Mouse (Mus musculus): ENCODE results near the gene Cdc27. TPM values are rescaled to one million over a fixed set of nuclear protein-coding genes. Genes with fewer than 3 reads are reported as not detected.

The Cdc27 gene
- total and polyA plus RNA-seq, 3 experiments, result 34.0 to 86.8 (median 71.9) TPM

- H3K36me3 ChIP-seq (replicated peaks in 1 of 2; ENCODE audit: control insufficient read depth in 1 of 2, insufficient read depth in 1 of 2, low read length in 1 of 2), result peaks cover 18 to 58% of the 10 kb centered on the region in 2 experiments
- no peak for DNase-seq (ENCODE audit: extremely low read depth)
- dilution Hi-C loops (cut with MboI; ENCODE audit: extremely low pct_ligation_motif_present, extremely low pct_unique_long_range_greater_than_20kb, low sequenced_read_pairs) (no loop called here), in situ Hi-C loops (cut with MboI; ENCODE audit: low pct_ligation_motif_present, low pct_unique_long_range_greater_than_20kb, low sequenced_read_pairs) (loop anchor here (5.0 kb wide), 1 partner anchor 126 kb away; no protein-coding TSS in a partner anchor)
- H3K27me3 ChIP-seq (replicated peaks), result no peaks in the 10 kb centered on the region
- peaks cover 0 to 23% of the 10 kb centered on the region in 2 experiments; a peak in 2 of 4 replicates for H3K4me1 ChIP-seq (ENCODE audit: control insufficient read depth in 1 of 2, insufficient read depth in 2 of 2)
- TF ChIP-seq BHLHE40 (IDR thresholded peaks at IDR 0.05; ENCODE audit: low read depth, low read length) (no peak), CTCF (conservative IDR thresholded peaks at IDR 0.05 in 1 of 2, IDR thresholded peaks at IDR 0.05 in 1 of 2; ENCODE audit: low read depth in 2 of 2, low read length in 2 of 2) (peak in 1 of 2 experiments; percentile 62; a peak in 2 of 4 replicates), MYC (IDR thresholded peaks at IDR 0.05; ENCODE audit: low read depth, low read length) (peak; percentile 78; the same call in 1 of the 2 replicates), SMC3 (IDR thresholded peaks at IDR 0.05; ENCODE audit: low read depth, low read length) (peak; percentile 33; the same call in 1 of the 2 replicates), RAD21 (IDR thresholded peaks at IDR 0.05; ENCODE audit: low read depth, low read length) (peak; percentile 27), ZNF384 (IDR thresholded peaks at IDR 0.05; ENCODE audit: low read depth, low read length) (peak; percentile 63)
- no peak overlapping the region for H3K9ac ChIP-seq (ENCODE audit: insufficient read depth, low read depth)
- no peak overlapping the region for H3K4me2 ChIP-seq (ENCODE audit: insufficient read depth, low read depth, poor library complexity, severe bottlenecking)
- H3K27ac ChIP-seq (ENCODE audit: insufficient read depth, low read depth), result no peak overlapping the region
- no peaks in the 10 kb centered on the region for H3K9me3 ChIP-seq (replicated peaks; ENCODE audit: low read length)
- H3K4me3 ChIP-seq (replicated peaks in 1 of 3; ENCODE audit: low read depth in 2 of 3, low read length in 2 of 3, poor library complexity in 1 of 3), result no peak overlapping the region
- peaks cover 30% of the 10 kb centered on the region for H3K79me2 ChIP-seq (replicated peaks; ENCODE audit: control insufficient read depth, extremely low read depth, insufficient read depth, poor library complexity, severe bottlenecking)
These were observed 91.9 kb downstream of the Cdc27 start for GRCm38 (mm10) chr11:104458507-104458906.

Other genes with a start within 250 kb of the Cdc27 start
- 21.7 and 24.7 TPM in 2 replicates for gene Kansl1, start 81.8 kb downstream of the Cdc27 start, total RNA-seq (2012; rRNA removed)
- gene Kansl1, start 81.8 kb downstream of the Cdc27 start, total RNA-seq (2014; rRNA removed), result 12.0 and 17.3 TPM in 2 replicates
- 46.6 and 48.4 TPM in 2 replicates for gene Kansl1, start 81.8 kb downstream of the Cdc27 start, polyA plus RNA-seq (2012; ENCODE audit: insufficient read length, low read depth)
- 49.6 and 55.9 TPM in 2 replicates for gene Myl4, start within 50 bp of the Cdc27 start, total RNA-seq (2012; rRNA removed)
- gene Myl4, start within 50 bp of the Cdc27 start, total RNA-seq (2014; rRNA removed), result 39.4 and 42.8 TPM in 2 replicates
- gene Myl4, start within 50 bp of the Cdc27 start, polyA plus RNA-seq (2012; ENCODE audit: insufficient read length, low read depth), result 83.0 and 93.3 TPM in 2 replicates
- 1.8 and 3.0 TPM in 2 replicates for gene Itgb3, start 57.4 kb upstream of the Cdc27 start, total RNA-seq (2012; rRNA removed)
- 2.9 and 3.2 TPM in 2 replicates for gene Itgb3, start 57.4 kb upstream of the Cdc27 start, total RNA-seq (2014; rRNA removed)
- gene Itgb3, start 57.4 kb upstream of the Cdc27 start, polyA plus RNA-seq (2012; ENCODE audit: insufficient read length, low read depth), result 9.5 and 11.0 TPM in 2 replicates
- gene Gm11639, start 135.1 kb upstream of the Cdc27 start, total RNA-seq (2012; rRNA removed), result 0.21 and 0.29 TPM in 2 replicates
- 0.26 and 0.32 TPM in 2 replicates for gene Gm11639, start 135.1 kb upstream of the Cdc27 start, total RNA-seq (2014; rRNA removed)
- gene Gm11639, start 135.1 kb upstream of the Cdc27 start, polyA plus RNA-seq (2012; ENCODE audit: insufficient read length, low read depth), result 0.67 and 0.79 TPM in 2 replicates

Measured in CH12.LX (cell line).